Mouse (Mus musculus) forebrain, embryonic 16.5 days (tissue): ENCODE data around the gene Cstad. TPM values are rescaled to one million over a fixed set of nuclear protein-coding genes. Genes with fewer than 3 reads are reported as not detected.
A peak's percentile ranks its signal among the peaks of the same experiment; 100 is the strongest.

ENCODE experiments used
- ATAC-seq: fragments of 200-750 bp; cut with Nextera tagmentation; 2 replicates; pipeline ENCODE4 v1.8.0; 2017; ENCODE audit warnings: mild to moderate bottlenecking, moderate library complexity
- H3K27ac ChIP-seq: fragments of 300-500 bp; sonication (generic); 2 replicates; pipeline ENCODE4 v1.5.1; 2014; ENCODE audit warnings: low read length, control low read depth
- H3K27me3 ChIP-seq: fragments of 300-500 bp; sonication (generic); replicated peaks from 2 replicates; pipeline ENCODE4 v1.6.1; 2014; ENCODE audit warnings: low read length; ENCODE audit not compliant: control insufficient read depth, insufficient read depth
- H3K36me3 ChIP-seq: fragments of 300-500 bp; sonication (generic); 2 replicates; pipeline ENCODE4 v1.6.1; 2014; ENCODE audit not compliant: control insufficient read depth, insufficient read depth
- H3K4me1 ChIP-seq: fragments of 300-500 bp; sonication (generic); replicated peaks from 2 replicates; pipeline ENCODE4 v1.6.1; 2014; ENCODE audit warnings: low read length; ENCODE audit not compliant: control insufficient read depth, insufficient read depth
- H3K4me2 ChIP-seq: fragments of 300-500 bp; sonication (generic); 2 replicates; pipeline ENCODE4 v1.6.1; 2014; ENCODE audit warnings: mild to moderate bottlenecking, low read length, control low read depth
- H3K4me3 ChIP-seq: fragments of 300-500 bp; sonication (generic); replicated peaks from 2 replicates; pipeline ENCODE4 v1.5.1; 2014; ENCODE audit warnings: mild to moderate bottlenecking, low read length, control low read depth
- H3K9ac ChIP-seq: fragments of 300-500 bp; sonication (generic); replicated peaks from 2 replicates; pipeline ENCODE4 v1.6.1; 2014; ENCODE audit warnings: low read depth, low read length, control low read depth
- H3K9me3 ChIP-seq: fragments of 300-500 bp; sonication (generic); 2 replicates; pipeline ENCODE4 v1.6.1; 2016; ENCODE audit warnings: low read length; ENCODE audit not compliant: control insufficient read depth
- WGBS: fragments of 180-500 bp; shearing (Covaris S2); extraction: QIAGEN DNeasy Blood & Tissue Kit; methylation state at CpG from one replicate; pipeline ENCODE4 v1.1.7; 2014; 5-methylcytosine and 5-hydroxymethylcytosine counted together
- polyA plus RNA-seq: library from polyadenylated mRNA; unstranded; fragments of >200 nt; fragmentation: Nextera tagmentation; extraction: Ambion mirVana; gene quantifications from 2 replicates; pipeline ENCODE4 v1.2.1, GENCODE M21; 2015

Cstad gene
- 0.89 and 0.93 TPM in 2 replicates for polyA plus RNA-seq

DNA sequence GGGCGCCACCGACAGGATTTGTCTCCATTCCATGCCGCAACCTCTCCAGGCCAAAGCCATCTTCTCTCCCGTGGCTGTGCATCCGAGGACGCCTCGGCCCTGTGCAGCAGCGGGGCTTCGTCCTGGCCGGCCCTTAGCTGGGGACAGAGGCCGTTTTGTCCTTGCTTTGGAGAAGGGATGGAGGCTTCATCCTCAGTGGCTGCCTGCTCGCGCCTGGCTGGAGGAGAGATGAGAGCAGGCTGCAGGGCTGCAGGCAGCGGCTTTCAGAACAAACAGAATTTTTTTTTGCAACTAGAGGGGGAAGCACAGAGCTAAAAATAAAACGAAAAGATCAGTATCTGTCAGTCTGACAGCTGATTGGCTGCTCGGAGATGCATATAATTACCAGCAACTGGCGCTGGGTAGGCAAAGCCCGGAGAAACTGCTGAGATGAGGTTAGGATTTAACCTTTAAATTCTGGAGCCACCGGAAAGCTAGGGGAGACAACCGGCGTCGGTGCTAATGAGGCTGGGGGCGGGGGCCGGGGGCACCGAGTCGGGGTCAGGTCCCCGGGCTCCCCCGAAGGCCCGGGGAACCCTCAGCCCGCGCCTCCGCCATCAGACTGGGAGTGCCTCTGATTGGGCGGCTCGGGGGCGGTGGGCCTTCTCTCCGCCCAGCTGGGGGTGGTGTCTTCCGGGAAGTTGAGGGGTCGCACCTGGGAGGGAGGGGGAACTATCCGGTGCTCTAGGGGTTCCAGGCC is at the start of gene Cstad:
Cstad (plus strand) TSS at position 400 of the 739 bp plus-strand sequence.
- no peaks in the 10 kb centered on the region for H3K36me3 ChIP-seq
- peak within 1 kb of the TSS; percentile 97 for H3K27ac ChIP-seq
- peaks cover 29% of the 10 kb centered on the region for H3K4me1 ChIP-seq
- H3K4me2 ChIP-seq, result peak within 1 kb of the TSS; percentile 49
- H3K9ac ChIP-seq, result peak within 1 kb of the TSS; percentile 59
- ATAC-seq, result peak; percentile 84
- WGBS, result under 1% methylated on average over 38 of the region's 39 CpGs
- H3K27me3 ChIP-seq, result no peaks in the 10 kb centered on the region
- H3K9me3 ChIP-seq, result no peaks in the 10 kb centered on the region
- peak within 1 kb of the TSS; percentile 60 for H3K4me3 ChIP-seq

DNA sequence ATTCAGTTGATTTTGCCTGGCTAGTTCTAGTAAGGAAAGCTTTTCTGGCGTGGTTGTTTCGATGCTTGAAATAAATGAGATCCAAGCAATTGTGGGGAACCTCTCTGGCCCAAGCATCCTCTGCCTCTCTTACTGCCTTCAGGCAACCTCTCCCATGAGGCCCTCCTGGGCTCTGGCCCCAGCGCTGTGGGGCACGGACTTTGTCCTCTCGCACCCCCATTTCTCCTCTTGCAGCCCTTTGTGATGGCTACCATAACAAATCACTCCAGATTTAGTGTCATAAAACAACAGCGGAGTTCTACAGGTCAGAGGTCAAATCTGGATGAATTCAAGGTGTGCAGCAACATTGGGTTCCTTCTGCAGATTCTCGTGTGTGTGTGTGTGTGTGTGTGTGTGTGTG is 49.1 kb upstream of the Cstad start:
- Histone ChIP-seq H3K36me3 (no peaks in the 10 kb centered on the region), H3K9ac (peak overlapping the region; percentile 46)

GRCm38 (mm10) chr2:30546219-30546618 is 48.6 kb upstream of the Cstad start:
- no peak overlapping the region for H3K9ac ChIP-seq
- H3K27ac ChIP-seq, result no peak overlapping the region
- ATAC-seq, result no peak

More for the DNA sequence above, 49.1 kb upstream of the Cstad start:
- peaks cover 28% of the 10 kb centered on the region for H3K4me1 ChIP-seq
- H3K9me3 ChIP-seq, result no peaks in the 10 kb centered on the region
- H3K4me2 ChIP-seq, result peak overlapping the region; percentile 56
- ATAC-seq, result no peak; the same call in 1 of the 2 replicates
- peak overlapping the region; percentile 26 for H3K4me3 ChIP-seq
- 63% methylated on average over 7 of the region's 7 CpGs for WGBS
- H3K27ac ChIP-seq, result peak overlapping the region; percentile 74
- H3K27me3 ChIP-seq, result no peaks in the 10 kb centered on the region

GRCm38 (mm10) chr2:30547455-30548217 is 47.2 kb upstream of the Cstad start:
- Histone ChIP-seq H3K27me3 (no peaks in the 10 kb centered on the region), H3K9ac (no peak overlapping the region), H3K27ac (no peak overlapping the region), H3K36me3 (no peaks in the 10 kb centered on the region), H3K4me1 (peaks cover 28% of the 10 kb centered on the region), H3K9me3 (no peaks in the 10 kb centered on the region), H3K4me2 (no peak overlapping the region), H3K4me3 (no peak overlapping the region)
- no peak for ATAC-seq
- 85% methylated on average over 19 of the region's 19 CpGs for WGBS

More at GRCm38 (mm10) chr2:30546219-30546618, 48.6 kb upstream of the Cstad start:
- Histone ChIP-seq H3K36me3 (no peaks in the 10 kb centered on the region), H3K27me3 (no peaks in the 10 kb centered on the region), H3K4me2 (no peak overlapping the region), H3K9me3 (no peaks in the 10 kb centered on the region), H3K4me3 (no peak overlapping the region), H3K4me1 (peaks cover 28% of the 10 kb centered on the region)
- WGBS, result 42% methylated on average over 1 of the region's 3 CpGs

GRCm38 (mm10) chr2:30551579-30551978 is 43.3 kb upstream of the Cstad start:
- Histone ChIP-seq H3K27me3 (no peaks in the 10 kb centered on the region), H3K36me3 (no peaks in the 10 kb centered on the region), H3K4me3 (no peak overlapping the region), H3K4me2 (no peak overlapping the region), H3K4me1 (peaks cover 7% of the 10 kb centered on the region), H3K27ac (no peak overlapping the region), H3K9ac (no peak overlapping the region), H3K9me3 (no peaks in the 10 kb centered on the region)
- ATAC-seq, result no peak
- 89% methylated on average over 5 of the region's 5 CpGs for WGBS

- Histone ChIP-seq H3K9ac (peak overlapping the region; percentile 5; the same call in 1 of the 2 replicates), H3K27me3 (no peaks in the 10 kb centered on the region), H3K36me3 (no peaks in the 10 kb centered on the region), H3K9me3 (no peaks in the 10 kb centered on the region), H3K4me3 (peak overlapping the region; percentile 23; the same call in 1 of the 2 replicates), H3K27ac (no peak overlapping the region), H3K4me1 (peaks cover 4% of the 10 kb centered on the region; the same call in 1 of the 2 replicates), H3K4me2 (peak overlapping the region; percentile 45)
- peak; percentile 97 for ATAC-seq
- WGBS, result 63% methylated on average over 7 of the region's 7 CpGs
Measured at GRCm38 (mm10) chr2:30553851-30554540, 40.8 kb upstream of the Cstad start.

GRCm38 (mm10) chr2:30555257-30555656 is 39.6 kb upstream of the Cstad start:
- Histone ChIP-seq H3K4me2 (no peak overlapping the region), H3K27ac (no peak overlapping the region), H3K4me1 (peaks cover 4% of the 10 kb centered on the region; the same call in 1 of the 2 replicates), H3K9ac (no peak overlapping the region), H3K36me3 (no peaks in the 10 kb centered on the region), H3K4me3 (no peak overlapping the region), H3K9me3 (no peaks in the 10 kb centered on the region), H3K27me3 (no peaks in the 10 kb centered on the region)
- ATAC-seq, result no peak
- WGBS, result 82% methylated on average over 9 of the region's 9 CpGs

DNA sequence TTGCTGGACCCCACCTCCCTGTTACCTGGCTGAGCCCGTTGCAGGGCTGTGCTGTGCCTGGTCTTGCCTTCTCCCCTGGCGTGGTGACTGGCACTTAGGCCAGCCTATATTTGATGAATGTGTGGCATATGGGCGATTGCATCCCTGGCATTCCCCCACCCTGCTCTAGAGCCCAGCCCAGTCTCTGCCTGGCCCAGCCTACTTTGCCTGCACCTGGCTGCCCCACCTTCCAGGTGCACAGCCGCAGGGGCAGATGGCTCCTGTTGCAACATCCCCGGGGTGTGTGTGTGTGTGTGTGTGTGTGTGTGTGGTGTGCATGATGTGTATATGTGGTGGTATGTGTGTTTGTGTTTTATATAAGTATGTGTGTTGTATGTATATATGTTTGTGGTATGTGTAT is 38.3 kb upstream of the Cstad start:
- Histone ChIP-seq H3K4me1 (peaks cover 4% of the 10 kb centered on the region; the same call in 1 of the 2 replicates), H3K36me3 (no peaks in the 10 kb centered on the region), H3K27me3 (no peaks in the 10 kb centered on the region), H3K4me2 (no peak overlapping the region), H3K4me3 (no peak overlapping the region), H3K9me3 (no peaks in the 10 kb centered on the region), H3K9ac (no peak overlapping the region), H3K27ac (no peak overlapping the region)
- 85% methylated on average over 5 of the region's 5 CpGs for WGBS
- ATAC-seq, result no peak

- H3K27ac ChIP-seq, result no peak overlapping the region
- H3K9ac ChIP-seq, result no peak overlapping the region
- no peak overlapping the region for H3K4me2 ChIP-seq
- H3K4me1 ChIP-seq, result no peaks in the 10 kb centered on the region
- no peaks in the 10 kb centered on the region for H3K36me3 ChIP-seq
- H3K27me3 ChIP-seq, result no peaks in the 10 kb centered on the region
- WGBS, result 86% methylated on average over 1 of the region's 1 CpGs
- ATAC-seq, result no peak
- H3K9me3 ChIP-seq, result no peaks in the 10 kb centered on the region
- no peak overlapping the region for H3K4me3 ChIP-seq
Measured at GRCm38 (mm10) chr2:30559552-30559951, 35.3 kb upstream of the Cstad start.
